Mouse (Mus musculus) heart, adult 2 months (tissue): ENCODE data around the gene Tmc8.

Experiments
- EP300 ChIP-seq: fragments of 200-500 bp; IDR thresholded peaks from 2 replicates; pipeline ENCODE4 v1.6.1; 2011; ENCODE audit warnings: low read depth, low read length, control low read depth; ENCODE audit not compliant: insufficient read depth
- POLR2A ChIP-seq: fragments of 200-500 bp; IDR thresholded peaks from 2 replicates; pipeline ENCODE4 v1.6.1; 2011; ENCODE audit warnings: mild to moderate bottlenecking, low read depth, low read length, control low read depth; ENCODE audit not compliant: insufficient read depth

DNA sequence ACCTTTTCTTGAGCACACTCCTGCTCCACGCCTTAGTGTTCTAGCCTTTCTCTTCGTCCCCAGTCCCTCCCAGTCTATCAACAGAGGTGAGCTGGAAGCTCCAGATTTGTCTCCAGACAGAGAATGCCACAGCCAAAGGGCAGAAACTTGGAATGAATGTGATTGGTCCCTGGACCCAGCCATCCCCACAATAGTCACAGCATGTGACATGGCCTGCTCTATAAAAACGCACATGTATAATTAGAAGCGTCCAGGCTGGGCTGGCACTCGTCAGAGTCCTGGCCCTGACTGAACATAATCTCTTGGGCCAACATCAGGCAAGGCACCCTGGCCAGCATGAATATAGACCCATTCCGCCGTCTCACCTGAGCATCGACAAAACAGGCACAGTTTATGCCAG is 37.2 kb downstream of the Tmc8 start:
- TF ChIP-seq EP300, result peak; percentile 94
- TF ChIP-seq POLR2A, result peak; percentile 89
